Mouse (Mus musculus) gastrocnemius, postnatal 4 days (tissue): Measurements from ENCODE around the gene Cetn3. TPM values are rescaled to one million over a fixed set of nuclear protein-coding genes. Genes with fewer than 3 reads are reported as not detected.

Experiments used
- DNase-seq, 2 experiments: peaks; one replicate each; pipeline ENCODE4 v3.0.0; 2021 to 2022; ENCODE audit warnings: low spot score in 2 of 2, mixed read lengths in 2 of 2
- total RNA-seq, 2 experiments: library from RNA; stranded (reverse); gene quantifications; 2 replicates each; pipeline ENCODE4 v1.2.3; 2021

The Cetn3 gene
- total RNA-seq, 2 experiments from 2014 or later, result 86.4 TPM

DNA sequence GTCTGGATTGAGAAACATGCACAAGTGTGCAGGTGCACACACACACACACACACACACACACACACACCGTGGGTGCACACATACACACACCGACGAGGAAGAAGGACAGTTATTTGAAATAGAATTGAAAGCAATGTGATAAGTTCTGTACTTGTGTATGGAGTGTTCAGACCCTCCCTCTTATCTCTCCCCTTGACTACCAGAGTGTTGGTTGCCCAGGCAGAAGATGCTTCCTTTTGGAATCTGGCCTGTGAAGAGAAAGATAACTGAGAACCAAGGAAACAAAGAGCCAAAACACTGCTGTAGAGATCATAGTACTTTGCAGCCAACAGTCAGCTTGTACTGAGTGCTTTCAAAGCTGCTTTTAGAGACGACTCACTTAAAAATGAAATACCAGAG, 20.8 kb downstream of the Cetn3 start:
- DNase-seq, result no peak

DNA sequence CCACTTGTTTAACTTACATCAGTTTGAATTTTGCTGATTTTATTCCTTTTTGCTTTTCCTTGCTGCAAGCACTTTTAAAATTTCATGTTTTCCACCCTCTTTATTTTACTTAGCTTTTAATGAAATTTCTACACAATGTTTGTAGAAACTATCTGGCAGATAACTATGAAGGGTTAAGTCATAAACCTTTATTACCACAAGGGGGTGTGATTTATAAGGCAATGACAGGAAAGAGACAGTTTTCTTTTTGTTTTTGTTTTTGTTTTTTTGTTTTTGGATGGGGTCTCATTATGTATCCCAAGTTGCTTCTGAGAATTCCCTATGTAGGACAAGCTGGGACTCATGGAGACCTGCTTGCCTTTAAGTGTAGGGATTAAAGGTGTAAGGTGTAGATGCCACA, 39.9 kb downstream of the Cetn3 start:
- no peak for DNase-seq

DNA sequence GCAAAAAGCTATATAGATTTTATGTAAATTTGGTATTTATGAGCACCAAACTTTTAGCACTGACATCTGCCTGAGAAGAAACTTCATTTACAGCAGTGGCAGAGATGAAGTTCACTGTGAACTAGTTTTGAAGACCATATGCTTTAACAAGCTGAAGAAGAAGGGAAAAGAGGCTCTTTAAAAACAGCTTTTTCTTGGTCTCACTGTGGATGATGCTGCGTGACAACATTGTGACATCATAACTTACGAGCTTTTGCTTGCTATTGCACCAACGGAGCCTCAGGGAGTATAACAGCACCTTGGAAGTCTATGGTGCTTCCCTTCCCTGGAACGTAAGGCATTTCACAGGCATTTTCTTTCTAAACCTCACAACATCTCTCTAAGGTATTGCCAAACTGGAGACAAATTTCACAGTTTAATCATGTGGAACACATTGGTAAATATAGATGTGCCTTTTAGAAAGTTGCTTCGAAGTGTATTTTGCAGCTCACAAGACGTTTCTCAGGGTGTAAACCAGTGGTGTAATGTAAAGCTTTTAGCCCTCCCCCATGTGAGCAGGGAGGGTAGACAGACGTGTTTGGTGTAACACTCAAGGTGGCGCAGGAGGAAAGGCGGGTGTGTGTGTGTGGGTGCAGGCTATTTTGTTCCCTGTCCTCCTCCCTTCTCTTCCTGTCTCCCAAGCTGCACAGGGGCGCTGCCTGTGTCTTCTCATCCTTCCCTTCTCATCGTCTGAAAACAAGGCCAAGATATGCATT, 41.9 kb downstream of the Cetn3 start:
- no peak for DNase-seq

DNA sequence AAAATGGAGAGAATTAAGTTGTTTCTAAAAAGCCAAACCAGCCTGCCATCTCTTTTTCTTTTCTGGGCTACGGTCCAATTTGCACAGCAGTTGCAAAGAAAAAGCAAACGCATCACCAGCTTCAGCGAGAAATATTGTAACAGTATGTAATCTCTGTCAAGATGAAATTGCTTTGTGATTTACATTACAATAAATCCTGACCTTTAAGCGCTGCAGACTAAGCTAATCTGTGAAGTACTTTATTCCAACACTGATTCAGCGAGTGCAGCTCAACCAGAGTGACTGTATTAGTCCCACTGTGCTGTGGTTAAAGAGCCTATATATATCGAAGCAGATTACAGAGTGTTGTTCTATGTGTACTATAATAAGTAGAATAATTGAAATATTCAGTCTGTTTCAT, 45.6 kb downstream of the Cetn3 start:
- DNase-seq, result no peak

DNA sequence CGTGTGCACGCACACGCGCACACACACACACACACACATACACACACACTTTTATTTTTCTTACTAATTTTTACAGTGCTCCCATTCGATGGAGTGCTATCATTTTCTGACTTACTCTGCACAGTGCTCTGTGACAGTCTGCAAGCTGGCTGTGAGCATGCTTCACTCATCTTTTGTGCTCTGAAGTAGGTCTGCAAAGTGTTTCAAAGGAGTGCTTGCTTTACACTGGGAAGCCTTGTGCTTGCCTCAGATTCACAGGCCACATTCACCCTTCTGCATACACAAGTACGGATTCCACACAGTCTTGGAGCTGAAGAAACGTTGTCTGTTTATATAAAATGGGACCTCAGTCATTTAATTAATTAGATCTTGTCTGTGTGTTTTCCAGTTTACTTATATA, 49.0 kb downstream of the Cetn3 start:
- DNase-seq, result no peak

DNA sequence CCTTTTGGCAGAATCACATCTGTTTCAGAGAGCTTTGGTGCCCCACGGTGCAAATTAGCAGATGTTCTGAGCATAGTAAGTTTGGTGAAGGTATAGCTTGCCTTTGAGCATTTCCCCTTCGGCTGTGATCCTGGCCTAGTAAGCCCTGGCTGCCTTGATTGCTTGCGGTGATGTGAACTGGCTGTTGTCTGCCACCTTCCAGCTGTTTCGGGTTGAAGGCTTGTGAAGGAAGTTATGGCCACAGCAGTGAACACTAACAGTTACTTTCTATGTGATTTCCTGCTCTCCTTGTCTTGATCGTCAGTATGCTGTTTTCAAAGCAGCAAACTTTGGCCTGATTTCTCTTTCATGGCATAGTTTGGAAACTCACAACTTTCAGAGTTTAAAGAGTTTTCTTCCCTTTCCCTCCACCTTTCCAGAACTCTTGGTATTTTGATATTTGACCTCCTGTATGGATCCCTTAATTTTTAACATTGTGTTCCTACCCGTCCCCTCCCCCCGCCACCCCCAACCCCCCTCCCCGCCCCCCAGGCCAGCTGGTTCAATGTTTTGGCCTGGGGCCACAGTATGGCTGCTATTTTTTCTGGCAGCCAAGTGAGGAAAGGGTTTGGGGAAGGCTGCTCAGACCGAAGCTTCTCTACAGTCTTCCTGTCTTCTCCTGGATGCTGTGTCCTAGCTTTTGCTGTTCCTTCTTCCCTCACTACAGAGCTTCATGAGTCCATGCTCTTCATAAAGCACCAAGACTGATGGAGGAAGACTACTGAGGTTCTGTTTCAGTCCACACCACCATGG, 53.7 kb downstream of the Cetn3 start:
- no peak for DNase-seq

DNA sequence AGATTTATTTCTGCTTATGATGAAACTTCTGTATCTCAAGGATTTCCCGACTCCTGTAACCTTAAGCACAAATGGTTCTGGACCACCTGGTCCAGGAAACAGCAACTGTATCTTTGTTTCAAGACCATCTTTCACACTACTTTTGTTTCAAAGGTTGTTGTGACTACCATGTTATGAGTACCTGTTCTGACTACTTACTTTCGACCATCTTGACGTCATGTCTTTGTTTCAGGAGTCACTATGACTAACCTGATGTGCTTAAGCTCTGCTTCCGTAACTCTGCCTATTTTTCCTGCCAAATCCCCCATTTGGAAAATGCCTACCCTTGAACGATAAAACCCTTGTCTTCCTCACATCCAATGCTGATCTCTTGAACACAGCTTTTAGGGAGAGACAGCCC, 55.1 kb downstream of the Cetn3 start:
- DNase-seq, result no peak

DNA sequence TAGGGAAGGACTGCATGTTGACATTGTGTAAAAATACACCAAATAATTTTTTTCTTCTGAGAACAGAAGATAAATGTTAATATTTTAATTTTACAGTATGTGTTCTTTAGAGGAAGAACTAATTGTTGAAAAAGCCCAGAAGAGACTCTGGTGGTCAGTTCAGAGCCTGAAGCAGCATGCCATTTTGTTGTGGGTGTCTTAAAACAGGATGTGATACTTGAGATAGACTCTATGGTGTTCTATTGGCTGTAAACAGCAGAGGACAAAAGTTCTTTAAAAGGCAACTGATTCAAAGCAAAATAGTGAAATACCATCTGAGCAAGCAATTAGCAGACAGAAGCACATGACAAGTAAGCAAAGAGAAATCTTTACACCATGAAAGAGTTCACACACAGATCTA, 56.1 kb downstream of the Cetn3 start:
- DNase-seq, result no peak

DNA sequence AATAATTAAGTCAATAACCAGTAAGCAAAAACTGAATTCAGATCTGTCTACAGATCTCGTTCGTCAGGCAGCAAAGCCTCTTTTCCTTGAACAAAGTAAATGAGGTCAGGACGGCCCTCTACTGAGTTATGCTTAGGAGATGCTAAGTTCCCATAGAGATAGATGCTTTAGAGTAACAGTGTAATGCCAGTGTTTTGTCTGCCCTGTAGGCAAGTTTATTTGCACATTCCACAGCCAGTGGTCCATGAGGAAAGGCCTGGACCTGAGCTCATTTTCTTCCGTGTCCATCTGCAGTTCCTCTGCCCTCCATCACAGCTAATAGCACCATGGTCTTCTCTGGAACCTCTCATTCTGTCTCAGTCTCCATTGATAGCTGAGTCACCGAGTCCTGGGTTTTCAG, 57.4 kb downstream of the Cetn3 start:
- no peak for DNase-seq

DNA sequence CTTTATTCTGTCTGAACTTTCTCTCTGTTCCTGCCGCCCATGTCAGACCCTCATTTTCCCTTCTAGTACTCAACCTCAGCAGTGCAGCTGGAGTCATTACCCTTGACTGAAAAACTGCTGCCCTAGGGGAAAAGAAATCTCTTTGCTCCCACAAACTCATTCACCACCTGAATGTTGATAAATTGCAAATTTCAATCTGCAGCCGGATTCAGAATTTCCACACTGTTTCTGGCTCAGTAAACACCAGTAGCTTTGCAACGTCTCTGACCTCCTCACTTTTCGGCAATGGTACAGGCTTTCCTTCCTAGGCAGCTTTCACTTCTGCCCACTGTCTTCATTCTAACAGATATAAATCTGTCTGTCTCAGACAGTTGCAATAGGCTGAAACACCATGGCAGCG, 57.8 kb downstream of the Cetn3 start:
- DNase-seq, result no peak

DNA sequence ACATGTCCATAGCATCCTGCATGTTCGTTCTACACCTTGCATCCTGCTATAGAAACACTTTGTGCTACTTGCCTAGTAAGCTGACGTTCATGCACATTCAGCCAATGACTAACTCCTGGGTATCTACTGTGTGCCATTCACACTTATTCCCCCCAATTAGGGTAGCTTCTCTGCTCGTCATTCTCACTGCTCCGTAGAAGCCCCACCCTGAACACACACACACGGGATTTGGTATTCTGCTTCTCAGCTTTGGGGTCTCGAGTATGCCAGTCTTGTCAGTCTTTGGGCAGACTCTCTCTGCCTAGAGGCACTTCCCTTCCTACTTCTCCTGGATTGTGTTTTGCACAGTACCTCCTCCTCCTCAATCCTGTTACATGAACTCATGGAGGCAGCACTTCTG, 59.4 kb downstream of the Cetn3 start:
- no peak for DNase-seq

Other genes with a start within 250 kb of the Cetn3 start
- gene Adgrv1, start 149.9 kb upstream of the Cetn3 start, total RNA-seq, result under 1 TPM; 0.29 to 0.32 TPM
- 10 to 100 TPM; 17.6 to 17.9 TPM for gene Lysmd3, start 125.4 kb upstream of the Cetn3 start, total RNA-seq
- gene Polr3g, start 72.1 kb upstream of the Cetn3 start, total RNA-seq, result 1 to 10 TPM; 1.8 to 2.5 TPM
- gene Mblac2, start 71.7 kb upstream of the Cetn3 start, total RNA-seq, result 1 to 10 TPM; 3.0 to 3.4 TPM